In the genomic region with DNA sequence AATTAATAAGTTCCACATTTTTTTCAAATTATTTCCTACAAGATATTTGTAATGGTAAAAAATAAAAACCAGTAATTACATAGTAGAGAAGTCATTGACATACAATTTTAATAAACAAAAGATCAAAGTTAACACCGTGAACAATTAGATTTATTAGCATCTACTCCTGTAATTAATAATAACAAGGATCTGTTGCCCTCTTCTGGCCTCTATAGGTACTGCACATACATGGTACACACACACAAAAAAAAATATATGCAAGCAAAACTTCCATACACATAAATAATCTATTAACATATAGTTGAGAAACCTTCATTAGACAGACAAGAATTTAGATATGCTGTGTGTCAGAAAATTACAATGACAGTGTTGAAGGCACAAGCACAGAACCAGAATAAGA, we compare ENCODE assay signal across 9 mouse cellular contexts. TPM values are rescaled to one million over a fixed set of nuclear protein-coding genes. Genes with fewer than 3 reads are reported as not detected.
DNase-seq lines count a peak whose midpoint lies in the region; TF ChIP-seq lines count a peak whose summit lies in the region.
"Had no signal": no experiment of that assay in that cellular context is flagged by ENCODE, and none has a peak within 500 bp of the region (broad histone marks: within the 10 kb centered on the region; RNA-seq: fewer than 3 reads in every experiment).

No protein-coding gene starts in this region.

- peak; percentile 3 for DNase-seq in kidney, adult 2 months
- DNase-seq in kidney, adult 8-10 months = no peak
- peak; percentile 26 for DNase-seq in thymus, adult 2 months
- no peak for DNase-seq in thymus, postnatal 36 days
- peak; percentile 24 for DNase-seq in T-cell, adult 2 months (ENCODE audit: low spot score)
- DNase-seq in thymus, postnatal 25 days = peak; percentile 20
- no peak for DNase-seq in frontal cortex, postnatal 25 days (ENCODE audit: low spot score in 2 of 2)
- DNase-seq in left cerebral cortex, adult 18-20 months (ENCODE audit: low spot score in 2 of 2) = no peak
- DNase-seq: lung, postnatal 4 days had no signal

- H3K27ac ChIP-seq in kidney, adult 2 months (ENCODE audit: insufficient read depth, low read depth, low read length) = no peak overlapping the region
- no peak overlapping the region for H3K27ac ChIP-seq in thymus, adult 2 months (ENCODE audit: control insufficient read depth, insufficient read depth, low read length)

- WGBS in kidney, adult 2 months = 78% methylated on average over 1 of the region's 1 CpGs
- WGBS in thymus, adult 2 months = 84% methylated on average over 1 of the region's 1 CpGs

- H3K4me3 ChIP-seq in kidney, adult 2 months (ENCODE audit: insufficient read depth, low read depth, low read length) = no peak overlapping the region
- no peak overlapping the region for H3K4me3 ChIP-seq in thymus, adult 2 months (ENCODE audit: control insufficient read depth, insufficient read depth, low read length)

- no peak for TF ChIP-seq CTCF in kidney, adult 2 months (conservative IDR thresholded peaks at IDR 0.05; ENCODE audit: insufficient read depth, insufficient read length, low read depth, low read length)
- TF ChIP-seq CTCF in thymus, adult 2 months (IDR thresholded peaks at IDR 0.05; ENCODE audit: borderline replicate concordance, control insufficient read depth, extremely low read depth, insufficient read depth, low read length, poor library complexity) = no peak

- H3K27me3 ChIP-seq in kidney, adult 2 months (replicated peaks; ENCODE audit: control insufficient read depth, insufficient read depth, low read length) = no peaks in the 10 kb centered on the region
- no peaks in the 10 kb centered on the region for H3K27me3 ChIP-seq in thymus, adult 2 months (ENCODE audit: control insufficient read depth, insufficient read depth, low read length)

- H3K36me3 ChIP-seq in kidney, adult 2 months (ENCODE audit: control insufficient read depth, insufficient read depth, low read length) = no peaks in the 10 kb centered on the region
- no peaks in the 10 kb centered on the region for H3K36me3 ChIP-seq in thymus, adult 2 months (ENCODE audit: control insufficient read depth, insufficient read depth, low read length)

- no peak for TF ChIP-seq POLR2A in kidney, adult 2 months (IDR thresholded peaks at IDR 0.05; ENCODE audit: low read depth, low read length)
- TF ChIP-seq POLR2A in thymus, adult 2 months (IDR thresholded peaks at IDR 0.05; ENCODE audit: control insufficient read depth, extremely low read depth, insufficient read depth, low read length, poor library complexity) = no peak

- no peaks in the 10 kb centered on the region for H3K4me1 ChIP-seq in kidney, adult 2 months (ENCODE audit: control insufficient read depth, insufficient read depth, low read length)
- H3K4me1 ChIP-seq in thymus, adult 2 months (replicated peaks; ENCODE audit: control insufficient read depth, insufficient read depth, low read length) = no peaks in the 10 kb centered on the region

RNA-seq across cellular contexts. Expression of a gene that starts 43.6 kb away (rescaled TPM):
- polyA plus RNA-seq in kidney, adult 2 months (2012; rRNA removed) = 2.3 and 2.8 TPM in 2 replicates
- polyA plus RNA-seq in thymus, adult 2 months (2012; rRNA removed) = 0.83 and 1.1 TPM in 2 replicates
- total RNA-seq in left cerebral cortex, adult 18-20 months (2021) = 10 to 100 TPM; 26.3 to 31.0 TPM

Comparison
In these comparisons a context has a peak if more than half of its experiments do, and no peak if none do; other contexts are left out.
1. DNase-seq: peak in kidney, adult 2 months (single experiment), thymus, adult 2 months (single experiment), T-cell, adult 2 months (single experiment) and thymus, postnatal 25 days (single experiment); none in kidney, adult 8-10 months (0 of 2), thymus, postnatal 36 days (0 of 2), frontal cortex, postnatal 25 days (0 of 2) and left cerebral cortex, adult 18-20 months (0 of 2).